Mouse (Mus musculus): Measurements from ENCODE around the gene 9230102O04Rik. TPM values are rescaled to one million over a fixed set of nuclear protein-coding genes. Genes with fewer than 3 reads are reported as not detected.

The 9230102O04Rik gene
- polyA plus RNA-seq, 1 experiment from 2014 or later, result 1.1 TPM

- Histone ChIP-seq H3K27me3 (replicated peaks; ENCODE audit: control insufficient read depth, insufficient read depth, low read length) (peaks cover 49% of the 10 kb centered on the region), H3K9ac (ENCODE audit: low read depth, low read length) (no peak overlapping the region), H3K9me3 (ENCODE audit: control insufficient read depth, low read length) (no peaks in the 10 kb centered on the region), H3K4me3 (ENCODE audit: low read length) (no peak overlapping the region; the same call in 1 of the 2 replicates), H3K4me1 (ENCODE audit: control insufficient read depth, insufficient read depth, low read depth, low read length) (no peaks in the 10 kb centered on the region; the same call in 1 of the 2 replicates), H3K4me2 (ENCODE audit: low read length) (peak overlapping the region; percentile 10; the same call in 1 of the 2 replicates), H3K27ac (ENCODE audit: low read depth, low read length) (no peak overlapping the region), H3K36me3 (ENCODE audit: control insufficient read depth, insufficient read depth, low read length) (no peaks in the 10 kb centered on the region)
- peak; percentile 43; the same call in 1 of the 2 replicates for ATAC-seq
- under 1% methylated on average over 7 of the region's 7 CpGs for WGBS
Measured at GRCm38 (mm10) chr2:9887636-9888035, 1.7 kb downstream of the 9230102O04Rik start.

DNA sequence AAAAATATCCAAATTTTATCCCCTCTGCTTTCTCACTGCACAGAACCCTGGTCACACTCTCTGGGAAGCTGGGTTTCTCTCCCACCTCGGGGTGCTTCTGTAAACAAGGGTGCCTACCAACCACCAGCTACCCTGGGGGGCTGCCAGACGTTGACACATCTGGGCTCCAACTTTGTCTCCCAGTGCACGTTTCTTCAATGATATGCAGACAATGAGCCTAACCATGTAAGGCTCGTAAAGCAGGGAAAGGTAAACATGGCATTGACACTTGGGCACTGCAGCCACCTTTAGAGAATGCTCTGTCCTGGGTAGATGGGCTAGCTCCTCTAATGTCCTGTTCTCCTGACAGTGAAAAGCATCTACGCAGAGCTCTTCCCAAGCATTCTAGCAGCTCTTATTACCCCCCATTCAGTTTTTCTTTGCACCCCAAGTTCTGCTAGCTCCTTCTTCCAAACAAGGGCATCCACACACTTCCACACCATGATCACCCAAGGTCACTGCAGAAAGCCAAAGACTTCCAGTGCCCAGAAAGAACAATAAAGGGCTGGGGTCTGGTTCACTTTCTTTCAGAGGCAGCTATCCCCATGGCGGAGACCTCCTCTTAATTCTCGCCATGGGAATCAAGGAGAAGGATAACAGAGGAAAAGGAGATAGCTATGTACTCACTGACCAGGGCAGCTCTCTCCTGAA lies 2.3 kb downstream of the 9230102O04Rik start:
- WGBS, result 2% methylated on average over 7 of the region's 7 CpGs
- H3K4me1 ChIP-seq (ENCODE audit: control insufficient read depth, insufficient read depth, low read depth, low read length), result no peaks in the 10 kb centered on the region; the same call in 1 of the 2 replicates
- H3K27me3 ChIP-seq (replicated peaks; ENCODE audit: control insufficient read depth, insufficient read depth, low read length), result peaks cover 50% of the 10 kb centered on the region
- no peak overlapping the region for H3K9ac ChIP-seq (ENCODE audit: low read depth, low read length)
- H3K36me3 ChIP-seq (ENCODE audit: control insufficient read depth, insufficient read depth, low read length), result no peaks in the 10 kb centered on the region
- ATAC-seq, result no peak
- H3K9me3 ChIP-seq (ENCODE audit: control insufficient read depth, low read length), result no peaks in the 10 kb centered on the region
- no peak overlapping the region for H3K4me2 ChIP-seq (ENCODE audit: low read length)
- no peak overlapping the region; the same call in 1 of the 2 replicates for H3K27ac ChIP-seq (ENCODE audit: low read depth, low read length)
- peak overlapping the region; percentile 16 for H3K4me3 ChIP-seq (ENCODE audit: low read length)

- peak overlapping the region; percentile 19; the same call in 1 of the 2 replicates for H3K4me2 ChIP-seq (ENCODE audit: low read length)
- H3K27me3 ChIP-seq (replicated peaks; ENCODE audit: control insufficient read depth, insufficient read depth, low read length), result peaks cover 53% of the 10 kb centered on the region
- no peak for ATAC-seq
- WGBS, result 11% methylated on average over 3 of the region's 3 CpGs
- H3K36me3 ChIP-seq (ENCODE audit: control insufficient read depth, insufficient read depth, low read length), result no peaks in the 10 kb centered on the region
- H3K9me3 ChIP-seq (ENCODE audit: control insufficient read depth, low read length), result no peaks in the 10 kb centered on the region
- peaks cover 2% of the 10 kb centered on the region; the same call in 1 of the 2 replicates for H3K4me1 ChIP-seq (ENCODE audit: control insufficient read depth, insufficient read depth, low read depth, low read length)
- H3K9ac ChIP-seq (ENCODE audit: low read depth, low read length), result no peak overlapping the region
- H3K4me3 ChIP-seq (ENCODE audit: low read length), result no peak overlapping the region; the same call in 1 of the 2 replicates
- H3K27ac ChIP-seq (ENCODE audit: low read depth, low read length), result no peak overlapping the region; the same call in 1 of the 2 replicates
Measured at GRCm38 (mm10) chr2:9886031-9886430, 3.3 kb downstream of the 9230102O04Rik start.

GRCm38 (mm10) chr2:9885217-9885770 lies 4.0 kb downstream of the 9230102O04Rik start:
- WGBS, result 2% methylated on average over 14 of the region's 14 CpGs
- no peak for ATAC-seq
- no peak overlapping the region; the same call in 1 of the 2 replicates for H3K4me2 ChIP-seq (ENCODE audit: low read length)
- no peak overlapping the region for H3K27ac ChIP-seq (ENCODE audit: low read depth, low read length)
- H3K27me3 ChIP-seq (replicated peaks; ENCODE audit: control insufficient read depth, insufficient read depth, low read length), result peaks cover 54% of the 10 kb centered on the region
- peaks cover 5% of the 10 kb centered on the region; the same call in 1 of the 2 replicates for H3K4me1 ChIP-seq (ENCODE audit: control insufficient read depth, insufficient read depth, low read depth, low read length)
- H3K9ac ChIP-seq (ENCODE audit: low read depth, low read length), result no peak overlapping the region
- H3K4me3 ChIP-seq (ENCODE audit: low read length), result no peak overlapping the region; the same call in 1 of the 2 replicates
- H3K36me3 ChIP-seq (ENCODE audit: control insufficient read depth, insufficient read depth, low read length), result no peaks in the 10 kb centered on the region
- no peaks in the 10 kb centered on the region for H3K9me3 ChIP-seq (ENCODE audit: control insufficient read depth, low read length)

DNA sequence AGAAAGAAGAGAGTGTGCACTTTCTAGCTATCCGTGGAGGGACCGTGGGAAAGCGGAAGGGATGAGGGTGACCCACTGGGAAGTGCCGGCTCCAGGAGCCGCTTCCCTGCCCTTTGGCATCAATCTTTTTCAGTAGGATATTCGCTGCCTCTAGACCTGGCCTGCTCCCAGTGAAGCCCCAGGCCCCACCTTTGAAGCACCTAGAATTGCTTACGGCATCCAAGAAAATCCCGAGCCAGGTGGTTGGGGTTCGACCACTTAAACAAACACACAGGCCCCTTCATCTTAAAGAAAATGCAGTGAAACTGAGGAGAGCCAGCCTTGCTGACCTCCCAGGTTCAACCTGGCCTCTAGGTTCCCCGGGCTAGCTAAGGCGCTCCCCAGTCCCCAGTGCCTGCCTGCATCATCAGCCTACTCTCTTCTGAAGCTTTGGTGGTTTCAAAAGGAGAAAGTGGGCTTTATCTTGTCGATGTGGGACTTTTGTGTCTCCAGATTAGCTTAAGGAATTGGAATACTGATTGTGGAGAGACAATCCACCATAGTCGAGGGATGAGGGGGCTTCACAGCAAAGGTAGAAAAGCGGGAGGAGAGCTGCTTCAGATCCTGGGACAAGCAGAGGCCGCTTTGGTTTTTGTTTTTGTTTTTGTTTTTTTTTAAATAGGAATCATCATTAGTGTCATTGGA lies 4.7 kb downstream of the 9230102O04Rik start:
- Histone ChIP-seq H3K27me3 (replicated peaks; ENCODE audit: control insufficient read depth, insufficient read depth, low read length) (peaks cover 54% of the 10 kb centered on the region), H3K9me3 (ENCODE audit: control insufficient read depth, low read length) (no peaks in the 10 kb centered on the region), H3K9ac (ENCODE audit: low read depth, low read length) (no peak overlapping the region), H3K4me3 (ENCODE audit: low read length) (peak overlapping the region; percentile 17; the same call in 1 of the 2 replicates), H3K4me2 (ENCODE audit: low read length) (peak overlapping the region; percentile 47), H3K36me3 (ENCODE audit: control insufficient read depth, insufficient read depth, low read length) (no peaks in the 10 kb centered on the region), H3K27ac (ENCODE audit: low read depth, low read length) (no peak overlapping the region), H3K4me1 (ENCODE audit: control insufficient read depth, insufficient read depth, low read depth, low read length) (peaks cover 5% of the 10 kb centered on the region; the same call in 1 of the 2 replicates)
- no peak for ATAC-seq
- WGBS, result 2% methylated on average over 15 of the region's 15 CpGs

DNA sequence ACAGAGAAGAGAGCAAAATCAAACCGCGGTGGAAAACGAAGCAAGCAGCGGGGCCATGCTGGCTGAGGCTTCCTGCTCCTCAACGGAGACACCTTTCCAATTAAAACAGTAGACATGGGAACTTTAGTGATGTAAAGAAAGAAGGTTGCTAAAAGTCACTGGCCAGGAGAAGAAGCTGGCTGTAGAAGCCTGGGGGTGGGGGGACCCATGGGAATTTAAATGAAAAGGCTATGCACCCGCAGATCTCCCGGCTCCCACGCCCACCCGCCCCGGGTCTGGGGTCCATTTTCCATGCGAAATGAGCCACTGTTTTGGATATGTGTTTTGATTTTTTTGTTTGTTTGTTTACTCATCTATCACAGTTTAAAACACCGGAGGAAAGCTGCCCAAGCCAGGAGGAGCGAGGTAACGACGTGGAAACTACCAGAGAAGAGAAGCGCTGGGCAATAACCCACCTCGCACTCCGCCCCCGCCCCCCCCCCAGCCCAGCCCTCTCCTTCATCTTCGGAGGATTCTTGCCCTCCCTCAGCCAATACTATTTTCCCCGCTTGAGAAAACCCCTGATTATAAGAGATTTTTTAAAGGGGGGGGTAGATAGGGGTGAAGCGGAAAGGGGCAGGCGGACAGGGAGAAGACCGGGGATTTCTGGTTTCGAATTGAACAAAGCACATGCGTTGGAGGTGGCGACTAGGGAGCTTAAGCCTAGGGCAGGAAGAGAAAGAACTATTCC lies 5.4 kb downstream of the 9230102O04Rik start:
- peak overlapping the region; percentile 17 for H3K4me3 ChIP-seq (ENCODE audit: low read length)
- H3K27ac ChIP-seq (ENCODE audit: low read depth, low read length), result no peak overlapping the region
- no peak overlapping the region for H3K9ac ChIP-seq (ENCODE audit: low read depth, low read length)
- peaks cover 52% of the 10 kb centered on the region for H3K27me3 ChIP-seq (replicated peaks; ENCODE audit: control insufficient read depth, insufficient read depth, low read length)
- 1% methylated on average over 27 of the region's 27 CpGs for WGBS
- H3K36me3 ChIP-seq (ENCODE audit: control insufficient read depth, insufficient read depth, low read length), result no peaks in the 10 kb centered on the region
- H3K4me2 ChIP-seq (ENCODE audit: low read length), result peak overlapping the region; percentile 47
- H3K9me3 ChIP-seq (ENCODE audit: control insufficient read depth, low read length), result no peaks in the 10 kb centered on the region
- no peak for ATAC-seq
- H3K4me1 ChIP-seq (ENCODE audit: control insufficient read depth, insufficient read depth, low read depth, low read length), result peaks cover 5% of the 10 kb centered on the region; the same call in 1 of the 2 replicates

- H3K27me3 ChIP-seq (replicated peaks; ENCODE audit: control insufficient read depth, insufficient read depth, low read length), result peaks cover 52% of the 10 kb centered on the region
- H3K9ac ChIP-seq (ENCODE audit: low read depth, low read length), result no peak overlapping the region
- no peak overlapping the region for H3K27ac ChIP-seq (ENCODE audit: low read depth, low read length)
- no peaks in the 10 kb centered on the region for H3K9me3 ChIP-seq (ENCODE audit: control insufficient read depth, low read length)
- peak overlapping the region; percentile 30 for H3K4me3 ChIP-seq (ENCODE audit: low read length)
- H3K4me2 ChIP-seq (ENCODE audit: low read length), result peak overlapping the region; percentile 47
- no peak for ATAC-seq
- H3K4me1 ChIP-seq (ENCODE audit: control insufficient read depth, insufficient read depth, low read depth, low read length), result peaks cover 7% of the 10 kb centered on the region; the same call in 1 of the 2 replicates
- no peaks in the 10 kb centered on the region for H3K36me3 ChIP-seq (ENCODE audit: control insufficient read depth, insufficient read depth, low read length)
- WGBS, result under 1% methylated on average over 43 of the region's 43 CpGs
Measured at GRCm38 (mm10) chr2:9882926-9883802, 6.2 kb downstream of the 9230102O04Rik start.

DNA sequence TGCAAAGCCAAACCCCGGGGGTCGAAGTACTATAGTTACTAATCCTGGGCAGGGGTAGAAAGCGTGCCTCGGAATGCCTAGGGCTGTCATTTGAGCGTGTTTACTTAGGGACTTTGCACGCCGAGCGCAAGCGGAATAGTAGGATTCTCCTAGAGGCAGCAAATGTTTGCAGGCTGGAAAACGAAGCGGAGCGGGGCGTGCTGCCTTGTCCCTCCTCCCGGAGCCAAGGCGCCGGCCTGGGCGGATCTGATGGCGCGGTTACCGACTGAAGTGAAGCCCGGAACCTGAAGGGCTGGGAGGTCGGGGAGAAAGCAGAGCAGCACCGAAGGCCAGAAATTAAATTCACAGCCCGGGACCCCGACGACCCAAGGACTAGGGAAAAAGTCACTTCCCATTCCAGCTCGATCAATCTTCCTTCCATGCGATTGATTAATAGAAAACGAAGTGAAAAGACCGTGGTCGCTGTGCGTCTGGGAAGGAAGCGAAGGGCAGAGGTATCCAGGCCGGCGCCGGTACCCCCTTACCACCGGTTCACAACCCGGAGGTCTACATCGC lies 6.9 kb downstream of the 9230102O04Rik start:
- H3K9me3 ChIP-seq (ENCODE audit: control insufficient read depth, low read length), result no peaks in the 10 kb centered on the region
- no peak overlapping the region for H3K27ac ChIP-seq (ENCODE audit: low read depth, low read length)
- H3K4me3 ChIP-seq (ENCODE audit: low read length), result peak overlapping the region; percentile 30
- no peaks in the 10 kb centered on the region for H3K36me3 ChIP-seq (ENCODE audit: control insufficient read depth, insufficient read depth, low read length)
- peak overlapping the region; percentile 20 for H3K9ac ChIP-seq (ENCODE audit: low read depth, low read length)
- peak overlapping the region; percentile 47 for H3K4me2 ChIP-seq (ENCODE audit: low read length)
- peaks cover 7% of the 10 kb centered on the region; the same call in 1 of the 2 replicates for H3K4me1 ChIP-seq (ENCODE audit: control insufficient read depth, insufficient read depth, low read depth, low read length)
- peaks cover 46% of the 10 kb centered on the region for H3K27me3 ChIP-seq (replicated peaks; ENCODE audit: control insufficient read depth, insufficient read depth, low read length)
- WGBS, result under 1% methylated on average over 39 of the region's 39 CpGs
- ATAC-seq, result no peak
